Comparison of ENCODE assay signal across 8 mouse cellular contexts in genomic region chr2:157133769-157134478, GRCm38 (mm10). TPM values are rescaled to one million over a fixed set of nuclear protein-coding genes. Genes with fewer than 3 reads are reported as not detected.
DNase-seq lines count a peak whose midpoint lies in the region; ATAC-seq and TF ChIP-seq lines count a peak whose summit lies in the region.

No protein-coding gene starts in this region.

- H3K4me1 ChIP-seq in lung, postnatal 0 days (ENCODE audit: insufficient read depth, low read depth, low read length), result no peaks in the 10 kb centered on the region; the same call in 1 of the 2 replicates
- H3K4me1 ChIP-seq in embryonic facial prominence, embryonic 12.5 days, result no peaks in the 10 kb centered on the region
- peaks cover 16% of the 10 kb centered on the region for H3K4me1 ChIP-seq in limb, embryonic 10.5 days
- H3K4me1 ChIP-seq in neural tube, embryonic 13.5 days (replicated peaks), result peaks cover 17% of the 10 kb centered on the region

- no peaks in the 10 kb centered on the region for H3K27me3 ChIP-seq in lung, postnatal 0 days (replicated peaks; ENCODE audit: insufficient read depth, low read length)
- H3K27me3 ChIP-seq in embryonic facial prominence, embryonic 12.5 days, result no peaks in the 10 kb centered on the region
- H3K27me3 ChIP-seq in limb, embryonic 10.5 days (ENCODE audit: low read depth, poor library complexity, severe bottlenecking), result no peaks in the 10 kb centered on the region
- no peaks in the 10 kb centered on the region for H3K27me3 ChIP-seq in neural tube, embryonic 13.5 days

- H3K36me3 ChIP-seq in lung, postnatal 0 days (ENCODE audit: insufficient read depth, low read length), result no peaks in the 10 kb centered on the region
- H3K36me3 ChIP-seq in embryonic facial prominence, embryonic 12.5 days, result no peaks in the 10 kb centered on the region
- H3K36me3 ChIP-seq in limb, embryonic 10.5 days, result no peaks in the 10 kb centered on the region
- H3K36me3 ChIP-seq in neural tube, embryonic 13.5 days, result no peaks in the 10 kb centered on the region

- peak overlapping the region; percentile 79 for H3K4me2 ChIP-seq in lung, postnatal 0 days (replicated peaks; ENCODE audit: low read depth, low read length)
- peak overlapping the region; percentile 76 for H3K4me2 ChIP-seq in embryonic facial prominence, embryonic 12.5 days (replicated peaks)
- peak overlapping the region; percentile 97 for H3K4me2 ChIP-seq in neural tube, embryonic 13.5 days

- H3K4me3 ChIP-seq in lung, postnatal 0 days (ENCODE audit: low read depth, low read length), result peak overlapping the region; percentile 67
- peak overlapping the region; percentile 66 for H3K4me3 ChIP-seq in embryonic facial prominence, embryonic 12.5 days
- H3K4me3 ChIP-seq in limb, embryonic 10.5 days, result peak overlapping the region; percentile 82
- peak overlapping the region; percentile 75 for H3K4me3 ChIP-seq in neural tube, embryonic 13.5 days

- TF ChIP-seq CTCF in lung, postnatal 0 days (IDR thresholded peaks at IDR 0.05), result no peak

- H3K9ac ChIP-seq in lung, postnatal 0 days (replicated peaks; ENCODE audit: low read depth), result peak overlapping the region; percentile 71
- H3K9ac ChIP-seq in embryonic facial prominence, embryonic 12.5 days, result peak overlapping the region; percentile 69
- H3K9ac ChIP-seq in neural tube, embryonic 13.5 days, result peak overlapping the region; percentile 76

- peak; percentile 75 for TF ChIP-seq EP300 in lung, postnatal 0 days (IDR thresholded peaks at IDR 0.05)

- peak overlapping the region; percentile 91 for H3K27ac ChIP-seq in lung, postnatal 0 days (ENCODE audit: low read length)
- no peak overlapping the region for H3K27ac ChIP-seq in embryonic facial prominence, embryonic 12.5 days
- peak overlapping the region; percentile 84 for H3K27ac ChIP-seq in limb, embryonic 10.5 days
- no peak overlapping the region for H3K27ac ChIP-seq in neural tube, embryonic 13.5 days (replicated peaks)

- peak; percentile 69 for DNase-seq in lung, postnatal 0 days (ENCODE audit: low spot score)
- no peak for DNase-seq in lung, adult 18-20 months
- DNase-seq in limb, embryonic 10.5 days (ENCODE audit: low spot score), result no peak
- DNase-seq in cerebellum, adult 9-11 months, result no peak
- no peak for DNase-seq in adrenal gland, adult 8-10 months
- no peak for DNase-seq in gastrocnemius, postnatal 4 days (ENCODE audit: low spot score in 2 of 2)

- H3K9me3 ChIP-seq in lung, postnatal 0 days (ENCODE audit: low read length), result no peaks in the 10 kb centered on the region
- H3K9me3 ChIP-seq in embryonic facial prominence, embryonic 12.5 days, result no peaks in the 10 kb centered on the region
- H3K9me3 ChIP-seq in limb, embryonic 10.5 days (replicated peaks), result no peaks in the 10 kb centered on the region
- no peaks in the 10 kb centered on the region for H3K9me3 ChIP-seq in neural tube, embryonic 13.5 days

- ATAC-seq in lung, postnatal 0 days, result peak; percentile 21
- ATAC-seq in embryonic facial prominence, embryonic 12.5 days (ENCODE audit: insufficient number of reproducible peaks, insufficient read depth, low FRiP score, low TSS enrichment), result no peak
- no peak for ATAC-seq in neural tube, embryonic 13.5 days (ENCODE audit: low read depth)

- WGBS in lung, postnatal 0 days, result 14% methylated on average over 11 of the region's 11 CpGs
- WGBS in embryonic facial prominence, embryonic 12.5 days, result 17% methylated on average over 11 of the region's 11 CpGs
- WGBS in limb, embryonic 10.5 days, result 23% methylated on average over 11 of the region's 11 CpGs
- 23% methylated on average over 11 of the region's 11 CpGs for WGBS in neural tube, embryonic 13.5 days

RNA-seq across cellular contexts. Expression of gene Samhd1, which starts 1.1 kb away (rescaled TPM):
- polyA plus RNA-seq in lung, postnatal 0 days (2015; fragmentation: Nextera tagmentation; extraction: Ambion mirVana), result 103 and 110 TPM in 2 replicates
- 25.2 and 26.9 TPM in 2 replicates for polyA plus RNA-seq in embryonic facial prominence, embryonic 12.5 days (2016; fragmentation: Nextera tagmentation; extraction: Ambion mirVana)
- 24.0 and 27.3 TPM in 2 replicates for polyA plus RNA-seq in limb, embryonic 10.5 days (2016; fragmentation: Nextera tagmentation; extraction: Ambion mirVana)
- polyA plus RNA-seq in neural tube, embryonic 13.5 days (2015; fragmentation: Nextera tagmentation; extraction: Ambion mirVana), result 12.0 and 12.9 TPM in 2 replicates
- total RNA-seq in adrenal gland, adult 8-10 months (2022), result 10 to 100 TPM; 22.4 to 38.9 (median 31.0) TPM
- total RNA-seq in gastrocnemius, postnatal 4 days (2021), result 10 to 100 TPM; 23.4 to 23.6 TPM

RNA-seq across cellular contexts. Expression of gene Tldc2, which starts 47.1 kb away (rescaled TPM):
- not detected in 2 replicates for polyA plus RNA-seq in lung, postnatal 0 days (2015; fragmentation: Nextera tagmentation; extraction: Ambion mirVana)
- not detected in 2 replicates for polyA plus RNA-seq in embryonic facial prominence, embryonic 12.5 days (2016; fragmentation: Nextera tagmentation; extraction: Ambion mirVana)
- not detected in 2 replicates for polyA plus RNA-seq in limb, embryonic 10.5 days (2016; fragmentation: Nextera tagmentation; extraction: Ambion mirVana)
- not detected in 2 replicates for polyA plus RNA-seq in neural tube, embryonic 13.5 days (2015; fragmentation: Nextera tagmentation; extraction: Ambion mirVana)
- not detected for total RNA-seq in adrenal gland, adult 8-10 months (2022)
- total RNA-seq in gastrocnemius, postnatal 4 days (2021), result not detected

RNA-seq across cellular contexts. Expression of gene Soga1, which starts 54.9 kb away (rescaled TPM):
- 2.5 and 3.1 TPM in 2 replicates for polyA plus RNA-seq in lung, postnatal 0 days (2015; fragmentation: Nextera tagmentation; extraction: Ambion mirVana)
- polyA plus RNA-seq in embryonic facial prominence, embryonic 12.5 days (2016; fragmentation: Nextera tagmentation; extraction: Ambion mirVana), result 5.7 and 7.8 TPM in 2 replicates
- 5.3 and 5.7 TPM in 2 replicates for polyA plus RNA-seq in limb, embryonic 10.5 days (2016; fragmentation: Nextera tagmentation; extraction: Ambion mirVana)
- 4.5 and 5.9 TPM in 2 replicates for polyA plus RNA-seq in neural tube, embryonic 13.5 days (2015; fragmentation: Nextera tagmentation; extraction: Ambion mirVana)
- total RNA-seq in adrenal gland, adult 8-10 months (2022), result 10 to 100 TPM; 38.6 to 50.0 (median 46.5) TPM
- 10 to 100 TPM; 33.7 to 34.6 TPM for total RNA-seq in gastrocnemius, postnatal 4 days (2021)

Comparison
In these comparisons a context has a peak if more than half of its experiments do, and no peak if none do; other contexts are left out.
1. H3K27ac ChIP-seq: peak in lung, postnatal 0 days (single experiment) and limb, embryonic 10.5 days (single experiment); none in embryonic facial prominence, embryonic 12.5 days (single experiment) and neural tube, embryonic 13.5 days (single experiment).
2. Peak in every context shown above with its lines, with median percentiles within 50 percentile points of each other: H3K4me2 ChIP-seq, H3K4me3 ChIP-seq and H3K9ac ChIP-seq.